ENCODE assay signal across 8 mouse cellular contexts in the genomic region with DNA sequence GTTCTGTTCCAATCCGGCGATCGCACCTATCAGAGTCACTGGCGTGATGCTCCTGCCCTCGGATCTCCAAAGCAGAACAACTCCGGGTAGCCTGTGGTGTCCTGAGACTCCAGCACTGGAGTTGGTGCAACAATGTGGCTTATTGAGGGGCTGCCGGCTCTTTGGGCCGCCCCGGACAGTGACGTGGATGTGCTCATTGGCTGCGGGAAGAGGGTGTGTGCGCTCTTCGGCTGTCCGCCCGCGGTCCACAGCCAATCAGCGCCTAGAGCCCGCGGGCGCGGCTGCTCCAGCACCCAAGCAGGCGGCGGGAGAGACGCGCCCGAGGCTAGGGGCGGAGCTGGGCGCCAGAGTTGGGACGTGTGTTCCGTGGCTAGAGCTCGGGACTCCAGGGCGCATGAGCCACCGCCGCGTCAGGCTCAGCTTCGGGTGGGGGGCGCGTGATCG. TPM values are rescaled to one million over a fixed set of nuclear protein-coding genes. Genes with fewer than 3 reads are reported as not detected.
DNase-seq lines count a peak whose midpoint lies in the region; ATAC-seq and TF ChIP-seq lines count a peak whose summit lies in the region.

Gene Hk2 (minus strand): TSS at position 134 of the 444 bp plus-strand sequence.

- H3K27me3 ChIP-seq in ES-Bruce4 (ENCODE audit: control insufficient read depth, insufficient read depth, low read length, poor library complexity, severe bottlenecking): no peaks in the 10 kb centered on the region
- H3K27me3 ChIP-seq in forebrain, embryonic 13.5 days: peaks cover 11% of the 10 kb centered on the region
- H3K27me3 ChIP-seq in heart, postnatal 0 days (ENCODE audit: control insufficient read depth, insufficient read depth, low read length): 0 out of 2 replicates have a peak, but pooled peaks cover 3% of the 10 kb centered on the region
- peaks cover 36% of the 10 kb centered on the region for H3K27me3 ChIP-seq in liver, embryonic 15.5 days
- H3K27me3 ChIP-seq in neural tube, embryonic 11.5 days (ENCODE audit: control insufficient read depth, insufficient read depth, low read length): no peaks in the 10 kb centered on the region
- no peaks in the 10 kb centered on the region for H3K27me3 ChIP-seq in stomach, embryonic 16.5 days (ENCODE audit: control insufficient read depth, insufficient read depth, low read length)

- H3K36me3 ChIP-seq in ES-Bruce4 (ENCODE audit: control insufficient read depth, insufficient read depth, low read length, poor library complexity, severe bottlenecking): no peaks in the 10 kb centered on the region
- H3K36me3 ChIP-seq in forebrain, embryonic 13.5 days (ENCODE audit: poor library complexity, severe bottlenecking): no peaks in the 10 kb centered on the region
- H3K36me3 ChIP-seq in heart, postnatal 0 days (replicated peaks; ENCODE audit: control insufficient read depth, insufficient read depth, low read length): no peaks in the 10 kb centered on the region
- no peaks in the 10 kb centered on the region for H3K36me3 ChIP-seq in liver, embryonic 15.5 days (replicated peaks)
- no peaks in the 10 kb centered on the region for H3K36me3 ChIP-seq in neural tube, embryonic 11.5 days (ENCODE audit: control insufficient read depth, insufficient read depth, low read length)
- no peaks in the 10 kb centered on the region for H3K36me3 ChIP-seq in stomach, embryonic 16.5 days (ENCODE audit: control insufficient read depth, insufficient read depth, low read length)

- peak within 1 kb of the TSS; percentile 82 for H3K4me3 ChIP-seq in ES-Bruce4 (ENCODE audit: low read depth, low read length)
- H3K4me3 ChIP-seq in forebrain, embryonic 13.5 days: peak within 1 kb of the TSS; percentile 52
- peak within 1 kb of the TSS; percentile 58 for H3K4me3 ChIP-seq in heart, postnatal 0 days (ENCODE audit: low read depth, low read length)
- peak within 1 kb of the TSS; percentile 63 for H3K4me3 ChIP-seq in liver, embryonic 15.5 days (replicated peaks)
- H3K4me3 ChIP-seq in neural tube, embryonic 11.5 days (ENCODE audit: low read depth, low read length): peak within 1 kb of the TSS; percentile 50
- peak within 1 kb of the TSS; percentile 69 for H3K4me3 ChIP-seq in stomach, embryonic 16.5 days (replicated peaks; ENCODE audit: low read length)

- H3K4me2 ChIP-seq in forebrain, embryonic 13.5 days: peak within 1 kb of the TSS; percentile 80
- peak within 1 kb of the TSS; percentile 96 for H3K4me2 ChIP-seq in heart, postnatal 0 days (ENCODE audit: low read depth, low read length)
- peak within 1 kb of the TSS; percentile 89 for H3K4me2 ChIP-seq in liver, embryonic 15.5 days
- H3K4me2 ChIP-seq in neural tube, embryonic 11.5 days (ENCODE audit: low read depth): peak within 1 kb of the TSS; percentile 98
- H3K4me2 ChIP-seq in stomach, embryonic 16.5 days (ENCODE audit: low read depth, low read length): peak within 1 kb of the TSS; percentile 89

- WGBS in forebrain, embryonic 13.5 days: under 1% methylated on average over 39 of the region's 39 CpGs
- WGBS in heart, postnatal 0 days: under 1% methylated on average over 39 of the region's 39 CpGs
- WGBS in liver, embryonic 15.5 days (ENCODE audit: insufficient replicate concordance): under 1% methylated on average over 39 of the region's 39 CpGs
- under 1% methylated on average over 39 of the region's 39 CpGs for WGBS in neural tube, embryonic 11.5 days
- WGBS in stomach, embryonic 16.5 days: under 1% methylated on average over 39 of the region's 39 CpGs

- peak; percentile 88 for DNase-seq in c-Kit-positive CD71-positive TER-119-negative erythroid progenitor cells, embryonic 14.5 days (ENCODE audit: low read depth)
- DNase-seq in heart, postnatal 0 days (ENCODE audit: low spot score): peak; percentile 94
- peak; percentile 85 to 92 for DNase-seq in kidney, postnatal 4 days
- DNase-seq in neural tube, embryonic 11.5 days (ENCODE audit: low spot score): peak; percentile 96

- H3K27ac ChIP-seq in ES-Bruce4 (ENCODE audit: insufficient read depth, low read length): peak within 1 kb of the TSS; percentile 60
- H3K27ac ChIP-seq in forebrain, embryonic 13.5 days: peak within 1 kb of the TSS; percentile 33
- H3K27ac ChIP-seq in heart, postnatal 0 days (ENCODE audit: low read depth): peak within 1 kb of the TSS; percentile 81
- H3K27ac ChIP-seq in liver, embryonic 15.5 days (replicated peaks): peak within 1 kb of the TSS; percentile 65
- 0 out of 2 replicates have a peak within 1 kb of the TSS, but pooled peaks have one; percentile 35 for H3K27ac ChIP-seq in neural tube, embryonic 11.5 days (ENCODE audit: low read depth, low read length)
- H3K27ac ChIP-seq in stomach, embryonic 16.5 days (ENCODE audit: low read length): peak within 1 kb of the TSS; percentile 91

- peak; percentile 98 for ATAC-seq in forebrain, embryonic 13.5 days
- peak; percentile 95 for ATAC-seq in heart, postnatal 0 days (ENCODE audit: insufficient read depth, low read depth)
- ATAC-seq in liver, embryonic 15.5 days (ENCODE audit: insufficient read depth): peak; percentile 94
- peak; percentile 97 for ATAC-seq in neural tube, embryonic 11.5 days (ENCODE audit: insufficient read depth, low FRiP score, low TSS enrichment)
- peak; percentile 96 for ATAC-seq in stomach, embryonic 16.5 days (ENCODE audit: insufficient read depth, low FRiP score)

- peak; percentile 97 for TF ChIP-seq POLR2A in ES-Bruce4 (IDR thresholded peaks at IDR 0.05; ENCODE audit: insufficient read depth, low read length)

- no peaks in the 10 kb centered on the region for H3K9me3 ChIP-seq in ES-Bruce4 (replicated peaks; ENCODE audit: control insufficient read depth, insufficient read depth, low read length, poor library complexity, severe bottlenecking)
- H3K9me3 ChIP-seq in forebrain, embryonic 13.5 days (replicated peaks): no peaks in the 10 kb centered on the region
- no peaks in the 10 kb centered on the region for H3K9me3 ChIP-seq in heart, postnatal 0 days (replicated peaks; ENCODE audit: control insufficient read depth, low read length)
- H3K9me3 ChIP-seq in liver, embryonic 15.5 days (replicated peaks): no peaks in the 10 kb centered on the region
- no peaks in the 10 kb centered on the region for H3K9me3 ChIP-seq in neural tube, embryonic 11.5 days (ENCODE audit: control insufficient read depth, low read length)
- H3K9me3 ChIP-seq in stomach, embryonic 16.5 days (replicated peaks; ENCODE audit: control insufficient read depth, low read length): no peaks in the 10 kb centered on the region

- no peak for TF ChIP-seq CTCF in ES-Bruce4 (IDR thresholded peaks at IDR 0.05; ENCODE audit: low read depth, low read length)
- no peak for TF ChIP-seq CTCF in heart, postnatal 0 days (IDR thresholded peaks at IDR 0.05; ENCODE audit: low read depth)

- 0 out of 2 replicates have a peak, but pooled peaks have one; percentile 35 for TF ChIP-seq EP300 in ES-Bruce4 (IDR thresholded peaks at IDR 0.05; ENCODE audit: insufficient read depth, low read depth, low read length)
- TF ChIP-seq EP300 in heart, postnatal 0 days (IDR thresholded peaks at IDR 0.05; ENCODE audit: low read depth): no peak

- H3K4me1 ChIP-seq in ES-Bruce4 (ENCODE audit: control insufficient read depth, insufficient read depth, low read length): no peaks in the 10 kb centered on the region
- peaks cover 27% of the 10 kb centered on the region for H3K4me1 ChIP-seq in forebrain, embryonic 13.5 days
- peaks cover 16% of the 10 kb centered on the region; the same call in 1 of the 2 replicates for H3K4me1 ChIP-seq in heart, postnatal 0 days (ENCODE audit: control insufficient read depth, insufficient read depth)
- H3K4me1 ChIP-seq in liver, embryonic 15.5 days (replicated peaks): peaks cover 57% of the 10 kb centered on the region
- H3K4me1 ChIP-seq in neural tube, embryonic 11.5 days (ENCODE audit: control insufficient read depth, insufficient read depth, low read length): peaks cover 8% of the 10 kb centered on the region; the same call in 1 of the 2 replicates
- peaks cover 11% of the 10 kb centered on the region for H3K4me1 ChIP-seq in stomach, embryonic 16.5 days (ENCODE audit: control insufficient read depth, insufficient read depth, low read length)

- H3K9ac ChIP-seq in ES-Bruce4 (ENCODE audit: low read depth, poor library complexity, severe bottlenecking): peak within 1 kb of the TSS; percentile 78
- peak within 1 kb of the TSS; percentile 65 for H3K9ac ChIP-seq in forebrain, embryonic 13.5 days
- peak within 1 kb of the TSS; percentile 56 for H3K9ac ChIP-seq in heart, postnatal 0 days (replicated peaks; ENCODE audit: low read depth, low read length)
- H3K9ac ChIP-seq in liver, embryonic 15.5 days: peak within 1 kb of the TSS; percentile 51
- H3K9ac ChIP-seq in neural tube, embryonic 11.5 days (ENCODE audit: low read length): peak within 1 kb of the TSS; percentile 61
- H3K9ac ChIP-seq in stomach, embryonic 16.5 days (ENCODE audit: low read length): peak within 1 kb of the TSS; percentile 74

RNA-seq across cellular contexts. Expression of gene Hk2, which starts in this region (rescaled TPM):
- 78.6 and 83.0 TPM in 2 replicates for polyA plus RNA-seq in ES-Bruce4 (2011; ENCODE audit: insufficient read depth, insufficient read length, low read depth, missing spikeins)
- polyA plus RNA-seq in forebrain, embryonic 13.5 days (2015; fragmentation: Nextera tagmentation; extraction: Ambion mirVana): 13.4 and 16.8 TPM in 2 replicates
- total RNA-seq in heart, postnatal 0 days (2014; rRNA removed; ENCODE audit: low replicate concordance): 39.7 and 50.9 TPM in 2 replicates
- 29.2 and 29.7 TPM in 2 replicates for polyA plus RNA-seq in heart, postnatal 0 days (2015; fragmentation: Nextera tagmentation; extraction: Ambion mirVana)
- polyA plus RNA-seq in liver, embryonic 15.5 days (2015; fragmentation: Nextera tagmentation; extraction: Ambion mirVana): 4.7 and 5.2 TPM in 2 replicates
- 15.6 and 19.3 TPM in 2 replicates for polyA plus RNA-seq in neural tube, embryonic 11.5 days (2014; fragmentation: Nextera tagmentation; extraction: Ambion mirVana)
- 24.2 and 31.3 TPM in 2 replicates for polyA plus RNA-seq in stomach, embryonic 16.5 days (2015; fragmentation: Nextera tagmentation; extraction: Ambion mirVana)

Comparison
In these comparisons a context has a peak if more than half of its experiments do, and no peak if none do; other contexts are left out.
1. Peak in every context shown above with its lines: DNase-seq, ATAC-seq, H3K4me3 ChIP-seq and H3K27ac ChIP-seq.
2. H3K27ac ChIP-seq: peak in every context shown above with its lines; median percentile 91 in stomach, embryonic 16.5 days; 81 in heart, postnatal 0 days; 65 in liver, embryonic 15.5 days; 60 in ES-Bruce4; 35 in neural tube, embryonic 11.5 days; 33 in forebrain, embryonic 13.5 days.